Mouse (Mus musculus): ENCODE results near the gene Ist1. TPM values are rescaled to one million over a fixed set of nuclear protein-coding genes. Genes with fewer than 3 reads are reported as not detected.

The Ist1 gene
- polyA plus RNA-seq, 1 experiment from 2014 or later = 95.4 TPM

GRCm38 (mm10) chr8:109707921-109708320, 14.9 kb upstream of the Ist1 start:
- Histone ChIP-seq H3K9me3 (replicated peaks; ENCODE audit: control insufficient read depth, low read length) (no peaks in the 10 kb centered on the region), H3K27me3 (ENCODE audit: control insufficient read depth, insufficient read depth, low read length) (no peaks in the 10 kb centered on the region), H3K4me2 (ENCODE audit: low read depth, low read length) (no peak overlapping the region), H3K27ac (ENCODE audit: low read length) (no peak overlapping the region), H3K36me3 (ENCODE audit: control insufficient read depth, insufficient read depth) (peaks cover 29% of the 10 kb centered on the region), H3K9ac (ENCODE audit: low read length) (no peak overlapping the region), H3K4me1 (ENCODE audit: control insufficient read depth, insufficient read depth, low read length) (peaks cover 20% of the 10 kb centered on the region), H3K4me3 (ENCODE audit: low read length) (no peak overlapping the region)
- WGBS = 90% methylated on average over 4 of the region's 4 CpGs
- ATAC-seq (replicated peaks; ENCODE audit: extremely low read depth, insufficient read depth, low FRiP score) = no peak

- no peak overlapping the region for H3K27ac ChIP-seq (ENCODE audit: low read length)
- peak overlapping the region; percentile 68 for H3K4me2 ChIP-seq (ENCODE audit: low read depth, low read length)
Observed at GRCm38 (mm10) chr8:109706874-109707237, 13.8 kb upstream of the Ist1 start.

GRCm38 (mm10) chr8:109706076-109706873, 13.2 kb upstream of the Ist1 start:
- peak overlapping the region; percentile 68 for H3K4me2 ChIP-seq (ENCODE audit: low read depth, low read length)
- H3K9me3 ChIP-seq (replicated peaks; ENCODE audit: control insufficient read depth, low read length) = no peaks in the 10 kb centered on the region
- no peak; the same call in none of the 2 replicates for ATAC-seq (replicated peaks; ENCODE audit: extremely low read depth, insufficient read depth, low FRiP score)
- 3% methylated on average over 30 of the region's 30 CpGs for WGBS
- H3K27ac ChIP-seq (ENCODE audit: low read length) = peak overlapping the region; percentile 96
- peak overlapping the region; percentile 96 for H3K4me3 ChIP-seq (ENCODE audit: low read length)
- peaks cover 20% of the 10 kb centered on the region for H3K4me1 ChIP-seq (ENCODE audit: control insufficient read depth, insufficient read depth, low read length)
- peaks cover 22% of the 10 kb centered on the region for H3K36me3 ChIP-seq (ENCODE audit: control insufficient read depth, insufficient read depth)
- peak overlapping the region; percentile 100 for H3K9ac ChIP-seq (ENCODE audit: low read length)
- H3K27me3 ChIP-seq (ENCODE audit: control insufficient read depth, insufficient read depth, low read length) = no peaks in the 10 kb centered on the region

More at GRCm38 (mm10) chr8:109706874-109707237, 13.8 kb upstream of the Ist1 start:
- Histone ChIP-seq H3K36me3 (ENCODE audit: control insufficient read depth, insufficient read depth) (peaks cover 27% of the 10 kb centered on the region), H3K4me3 (ENCODE audit: low read length) (peak overlapping the region; percentile 96), H3K9me3 (replicated peaks; ENCODE audit: control insufficient read depth, low read length) (no peaks in the 10 kb centered on the region), H3K9ac (ENCODE audit: low read length) (no peak overlapping the region; the same call in 1 of the 2 replicates), H3K4me1 (ENCODE audit: control insufficient read depth, insufficient read depth, low read length) (peaks cover 20% of the 10 kb centered on the region), H3K27me3 (ENCODE audit: control insufficient read depth, insufficient read depth, low read length) (no peaks in the 10 kb centered on the region)
- 21% methylated on average over 2 of the region's 2 CpGs for WGBS
- no peak for ATAC-seq (replicated peaks; ENCODE audit: extremely low read depth, insufficient read depth, low FRiP score)

- H3K4me2 ChIP-seq (ENCODE audit: low read depth, low read length) = peak within 1 kb of the TSS; percentile 68
- no peaks in the 10 kb centered on the region for H3K27me3 ChIP-seq (ENCODE audit: control insufficient read depth, insufficient read depth, low read length)
- peak; percentile 92 for ATAC-seq (replicated peaks; ENCODE audit: extremely low read depth, insufficient read depth, low FRiP score)
- H3K4me1 ChIP-seq (ENCODE audit: control insufficient read depth, insufficient read depth, low read length) = peaks cover 20% of the 10 kb centered on the region
- H3K9ac ChIP-seq (ENCODE audit: low read length) = peak within 1 kb of the TSS; percentile 100
- H3K4me3 ChIP-seq (ENCODE audit: low read length) = peak within 1 kb of the TSS; percentile 96
- H3K27ac ChIP-seq (ENCODE audit: low read length) = peak within 1 kb of the TSS; percentile 96
- H3K36me3 ChIP-seq (ENCODE audit: control insufficient read depth, insufficient read depth) = peaks cover 18% of the 10 kb centered on the region
- WGBS = under 1% methylated on average over 79 of the region's 100 CpGs
- no peaks in the 10 kb centered on the region for H3K9me3 ChIP-seq (replicated peaks; ENCODE audit: control insufficient read depth, low read length)
Observed at GRCm38 (mm10) chr8:109705320-109706075, 12.4 kb upstream of the Ist1 start, which contains the start of gene Zfp821. Gene Zfp821, plus strand, starts transcription at chr8:109705546.

- Histone ChIP-seq H3K36me3 (ENCODE audit: control insufficient read depth, insufficient read depth) (peaks cover 11% of the 10 kb centered on the region), H3K27ac (ENCODE audit: low read length) (no peak overlapping the region), H3K4me2 (ENCODE audit: low read depth, low read length) (peak overlapping the region; percentile 68), H3K27me3 (ENCODE audit: control insufficient read depth, insufficient read depth, low read length) (no peaks in the 10 kb centered on the region), H3K4me3 (ENCODE audit: low read length) (peak overlapping the region; percentile 96), H3K9me3 (replicated peaks; ENCODE audit: control insufficient read depth, low read length) (no peaks in the 10 kb centered on the region), H3K9ac (ENCODE audit: low read length) (peak overlapping the region; percentile 21; the same call in 1 of the 2 replicates), H3K4me1 (ENCODE audit: control insufficient read depth, insufficient read depth, low read length) (peaks cover 20% of the 10 kb centered on the region)
- ATAC-seq (replicated peaks; ENCODE audit: extremely low read depth, insufficient read depth, low FRiP score) = 0 out of 2 replicates have a peak, but pooled peaks have one; percentile 4
- 7% methylated on average over 24 of the region's 24 CpGs for WGBS
Observed at GRCm38 (mm10) chr8:109704565-109705319, 11.7 kb upstream of the Ist1 start.

GRCm38 (mm10) chr8:109698477-109698876, 5.4 kb upstream of the Ist1 start:
- H3K9ac ChIP-seq (ENCODE audit: low read length) = no peak overlapping the region
- no peak overlapping the region for H3K4me3 ChIP-seq (ENCODE audit: low read length)
- no peak overlapping the region for H3K4me2 ChIP-seq (ENCODE audit: low read depth, low read length)
- no peaks in the 10 kb centered on the region for H3K27me3 ChIP-seq (ENCODE audit: control insufficient read depth, insufficient read depth, low read length)
- H3K9me3 ChIP-seq (replicated peaks; ENCODE audit: control insufficient read depth, low read length) = no peaks in the 10 kb centered on the region
- ATAC-seq (replicated peaks; ENCODE audit: extremely low read depth, insufficient read depth, low FRiP score) = no peak
- H3K4me1 ChIP-seq (ENCODE audit: control insufficient read depth, insufficient read depth, low read length) = peaks cover 5% of the 10 kb centered on the region
- H3K36me3 ChIP-seq (ENCODE audit: control insufficient read depth, insufficient read depth) = no peaks in the 10 kb centered on the region
- WGBS = 70% methylated on average over 3 of the region's 3 CpGs
- no peak overlapping the region for H3K27ac ChIP-seq (ENCODE audit: low read length)

- H3K9ac ChIP-seq (ENCODE audit: low read length) = no peak overlapping the region
- H3K36me3 ChIP-seq (ENCODE audit: control insufficient read depth, insufficient read depth) = no peaks in the 10 kb centered on the region
- no peaks in the 10 kb centered on the region for H3K27me3 ChIP-seq (ENCODE audit: control insufficient read depth, insufficient read depth, low read length)
- no peak overlapping the region for H3K4me2 ChIP-seq (ENCODE audit: low read depth, low read length)
- peaks cover 5% of the 10 kb centered on the region for H3K4me1 ChIP-seq (ENCODE audit: control insufficient read depth, insufficient read depth, low read length)
- H3K9me3 ChIP-seq (replicated peaks; ENCODE audit: control insufficient read depth, low read length) = no peaks in the 10 kb centered on the region
- H3K4me3 ChIP-seq (ENCODE audit: low read length) = no peak overlapping the region
- WGBS = 80% methylated on average over 1 of the region's 1 CpGs
- no peak for ATAC-seq (replicated peaks; ENCODE audit: extremely low read depth, insufficient read depth, low FRiP score)
- H3K27ac ChIP-seq (ENCODE audit: low read length) = no peak overlapping the region
Observed at GRCm38 (mm10) chr8:109697754-109698153, 4.7 kb upstream of the Ist1 start.

- Histone ChIP-seq H3K36me3 (ENCODE audit: control insufficient read depth, insufficient read depth) (no peaks in the 10 kb centered on the region), H3K9ac (ENCODE audit: low read length) (no peak overlapping the region), H3K27ac (ENCODE audit: low read length) (no peak overlapping the region), H3K4me3 (ENCODE audit: low read length) (no peak overlapping the region), H3K4me1 (ENCODE audit: control insufficient read depth, insufficient read depth, low read length) (peaks cover 21% of the 10 kb centered on the region), H3K9me3 (replicated peaks; ENCODE audit: control insufficient read depth, low read length) (no peaks in the 10 kb centered on the region), H3K27me3 (ENCODE audit: control insufficient read depth, insufficient read depth, low read length) (no peaks in the 10 kb centered on the region), H3K4me2 (ENCODE audit: low read depth, low read length) (peak overlapping the region; percentile 80; the same call in 1 of the 2 replicates)
- 57% methylated on average over 6 of the region's 6 CpGs for WGBS
- ATAC-seq (replicated peaks; ENCODE audit: extremely low read depth, insufficient read depth, low FRiP score) = no peak
Observed at GRCm38 (mm10) chr8:109694154-109694553, 1.1 kb upstream of the Ist1 start.

Measured in heart, embryonic 16.5 days (tissue).